Mouse (Mus musculus) hindbrain, embryonic 14.5 days (tissue): Measurements from ENCODE around the gene Ltbp3. TPM values are rescaled to one million over a fixed set of nuclear protein-coding genes. Genes with fewer than 3 reads are reported as not detected.

ENCODE experiments used
- ATAC-seq: fragments of 200-750 bp; cut with Nextera tagmentation; 2 replicates; pipeline ENCODE4 v1.8.0; 2017; ENCODE audit warnings: moderate number of reproducible peaks, mild to moderate bottlenecking, moderate TSS enrichment, moderate library complexity; ENCODE audit not compliant: low FRiP score
- DNase-seq: peaks from one replicate; pipeline ENCODE4 v3.0.0-alpha.2; 2015; ENCODE audit warnings: low spot score
- H3K27ac ChIP-seq: fragments of 300-500 bp; sonication (generic); 2 replicates; pipeline ENCODE4 v1.5.1; 2014; ENCODE audit warnings: mild to moderate bottlenecking, moderate library complexity
- H3K27me3 ChIP-seq: fragments of 300-500 bp; sonication (generic); 2 replicates; pipeline ENCODE4 v1.6.1; 2014; ENCODE audit warnings: mild to moderate bottlenecking, low read length, mixed read lengths; ENCODE audit not compliant: control insufficient read depth, insufficient read depth
- H3K36me3 ChIP-seq: fragments of 300-500 bp; sonication (generic); replicated peaks from 2 replicates; pipeline ENCODE4 v1.6.1; 2014; ENCODE audit not compliant: control insufficient read depth, insufficient read depth
- H3K4me1 ChIP-seq: fragments of 300-500 bp; sonication (generic); replicated peaks from 2 replicates; pipeline ENCODE4 v1.6.1; 2014; ENCODE audit warnings: antibody characterized with exemption, low read length, mixed read lengths; ENCODE audit not compliant: control insufficient read depth, insufficient read depth
- H3K4me2 ChIP-seq: fragments of 300-500 bp; sonication (generic); replicated peaks from 2 replicates; pipeline ENCODE4 v1.6.1; 2014; ENCODE audit warnings: mild to moderate bottlenecking, moderate library complexity
- H3K4me3 ChIP-seq: fragments of 300-500 bp; sonication (generic); replicated peaks from 2 replicates; pipeline ENCODE4 v1.5.1; 2014; ENCODE audit warnings: mild to moderate bottlenecking, low read length
- H3K9ac ChIP-seq: fragments of 300-500 bp; sonication (generic); 2 replicates; pipeline ENCODE4 v1.6.1; 2014
- H3K9me3 ChIP-seq: fragments of 300-500 bp; sonication (generic); 2 replicates; pipeline ENCODE4 v1.6.1; 2016; ENCODE audit warnings: low read length; ENCODE audit not compliant: control insufficient read depth
- WGBS: fragments of 180-500 bp; shearing (Covaris S2); extraction: QIAGEN DNeasy Blood & Tissue Kit; methylation state at CpG from one replicate; pipeline ENCODE4 v1.1.7; 2014; 5-methylcytosine and 5-hydroxymethylcytosine counted together
- polyA plus RNA-seq: library from polyadenylated mRNA; unstranded; fragments of >200 nt; fragmentation: Nextera tagmentation; extraction: Ambion mirVana; gene quantifications from 2 replicates; pipeline ENCODE4 v1.2.1, GENCODE M21; 2014

Gene Ltbp3
- polyA plus RNA-seq, 1 experiment from 2014 or later: 15.8 TPM

- 0 out of 2 replicates have a peak, but pooled peaks have one; percentile 21 for ATAC-seq
- Histone ChIP-seq H3K9ac (no peak overlapping the region), H3K36me3 (peaks cover 79% of the 10 kb centered on the region), H3K27ac (no peak overlapping the region), H3K4me3 (no peak overlapping the region), H3K9me3 (no peaks in the 10 kb centered on the region), H3K4me1 (no peaks in the 10 kb centered on the region), H3K4me2 (no peak overlapping the region), H3K27me3 (no peaks in the 10 kb centered on the region)
- WGBS: 52% methylated on average over 10 of the region's 10 CpGs
- no peak for DNase-seq
These were observed 35.7 kb upstream of the Ltbp3 start for GRCm38 (mm10) chr19:5704801-5705571.

DNA sequence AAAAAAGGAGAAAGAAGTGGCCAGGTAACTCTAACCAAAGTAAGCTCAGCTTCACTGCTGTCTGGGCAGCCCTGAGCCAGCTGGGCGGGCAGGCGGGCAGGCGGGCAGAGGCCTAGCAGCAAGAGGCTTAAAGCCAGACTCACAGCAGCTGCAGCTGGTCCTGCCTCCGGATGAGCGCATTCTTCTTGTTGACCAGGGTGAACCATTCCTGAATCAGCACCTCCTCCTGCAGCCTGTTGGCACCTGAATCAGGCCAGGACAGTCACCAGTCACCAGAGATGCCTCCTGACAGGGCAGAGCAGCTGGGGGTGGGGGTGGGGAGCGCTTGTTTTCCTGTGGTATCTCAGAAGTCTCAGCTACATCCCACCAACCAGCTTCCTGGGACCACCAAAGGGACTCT, 30.6 kb upstream of the Ltbp3 start:
- H3K27me3 ChIP-seq: no peaks in the 10 kb centered on the region
- no peaks in the 10 kb centered on the region for H3K4me1 ChIP-seq
- DNase-seq: no peak
- H3K36me3 ChIP-seq: peaks cover 85% of the 10 kb centered on the region
- no peak for ATAC-seq
- no peak overlapping the region for H3K4me2 ChIP-seq
- 82% methylated on average over 6 of the region's 6 CpGs for WGBS
- no peak overlapping the region for H3K4me3 ChIP-seq
- no peaks in the 10 kb centered on the region for H3K9me3 ChIP-seq
- H3K27ac ChIP-seq: no peak overlapping the region
- no peak overlapping the region for H3K9ac ChIP-seq

GRCm38 (mm10) chr19:5710581-5710980, 30.1 kb upstream of the Ltbp3 start:
- Histone ChIP-seq H3K4me3 (no peak overlapping the region), H3K27me3 (no peaks in the 10 kb centered on the region), H3K4me2 (no peak overlapping the region), H3K9me3 (no peaks in the 10 kb centered on the region), H3K9ac (no peak overlapping the region), H3K36me3 (peaks cover 88% of the 10 kb centered on the region), H3K27ac (no peak overlapping the region), H3K4me1 (no peaks in the 10 kb centered on the region)
- no peak for DNase-seq
- ATAC-seq: no peak
- 74% methylated on average over 8 of the region's 8 CpGs for WGBS

DNA sequence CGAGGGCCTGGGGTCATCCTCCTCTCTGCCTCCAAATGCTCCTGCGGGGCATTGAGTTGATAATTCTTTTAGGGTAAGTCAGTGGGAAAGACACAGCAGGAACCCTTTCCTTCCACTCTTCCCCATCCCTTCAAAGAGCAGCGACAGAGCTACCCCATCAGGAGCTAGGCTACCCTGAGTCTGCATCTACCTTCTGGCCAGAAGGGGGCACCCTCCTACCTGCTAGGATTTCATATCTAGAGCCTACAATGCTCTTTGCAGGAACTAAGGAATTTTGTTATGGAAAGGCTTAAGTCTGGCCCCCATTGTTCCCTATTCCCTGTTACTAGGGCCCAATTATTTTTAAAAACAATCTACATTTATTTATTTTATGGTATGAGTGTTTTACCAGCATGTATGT, 29.5 kb upstream of the Ltbp3 start:
- no peaks in the 10 kb centered on the region for H3K27me3 ChIP-seq
- no peak overlapping the region for H3K27ac ChIP-seq
- H3K4me3 ChIP-seq: no peak overlapping the region
- H3K9ac ChIP-seq: no peak overlapping the region
- no peak for ATAC-seq
- WGBS: 8% methylated on average over 3 of the region's 3 CpGs
- no peak overlapping the region for H3K4me2 ChIP-seq
- peaks cover 4% of the 10 kb centered on the region; the same call in 1 of the 2 replicates for H3K4me1 ChIP-seq
- no peaks in the 10 kb centered on the region for H3K9me3 ChIP-seq
- DNase-seq: no peak
- peaks cover 85% of the 10 kb centered on the region for H3K36me3 ChIP-seq

DNA sequence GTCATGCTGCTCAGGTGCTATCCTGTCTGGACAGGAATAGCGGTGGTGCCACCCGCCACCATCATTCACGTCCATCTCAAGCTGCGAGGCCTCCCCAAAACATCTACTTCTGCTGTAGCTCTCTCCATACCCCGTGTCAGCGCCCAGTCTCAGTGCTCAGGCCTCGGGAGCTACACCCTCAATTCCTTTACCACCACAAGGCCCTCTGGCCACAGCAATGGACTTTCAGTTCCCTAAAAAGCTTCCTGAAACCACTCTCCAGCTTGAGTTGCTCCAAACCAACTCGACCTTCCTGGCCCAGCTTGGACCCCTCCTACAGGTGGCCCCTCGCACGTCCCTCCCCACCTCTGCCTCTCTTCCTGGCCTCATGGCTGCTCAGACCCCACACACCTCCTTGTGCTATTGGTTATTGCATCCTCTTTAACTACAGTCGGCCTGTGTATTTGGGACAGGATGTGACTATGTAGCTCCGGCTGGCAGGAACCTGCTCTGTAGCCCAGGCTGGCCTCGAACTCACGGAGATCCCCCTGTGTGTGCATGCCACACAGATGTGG, 28.7 kb upstream of the Ltbp3 start:
- WGBS: 96% methylated on average over 14 of the region's 14 CpGs
- H3K4me1 ChIP-seq: peaks cover 11% of the 10 kb centered on the region
- peaks cover 77% of the 10 kb centered on the region for H3K36me3 ChIP-seq
- DNase-seq (no peak), ATAC-seq (no peak)
- H3K27me3 ChIP-seq: no peaks in the 10 kb centered on the region
- H3K4me3 ChIP-seq: no peak overlapping the region
- no peak overlapping the region for H3K27ac ChIP-seq
- H3K9ac ChIP-seq: no peak overlapping the region
- H3K9me3 ChIP-seq: no peaks in the 10 kb centered on the region
- no peak overlapping the region for H3K4me2 ChIP-seq

DNA sequence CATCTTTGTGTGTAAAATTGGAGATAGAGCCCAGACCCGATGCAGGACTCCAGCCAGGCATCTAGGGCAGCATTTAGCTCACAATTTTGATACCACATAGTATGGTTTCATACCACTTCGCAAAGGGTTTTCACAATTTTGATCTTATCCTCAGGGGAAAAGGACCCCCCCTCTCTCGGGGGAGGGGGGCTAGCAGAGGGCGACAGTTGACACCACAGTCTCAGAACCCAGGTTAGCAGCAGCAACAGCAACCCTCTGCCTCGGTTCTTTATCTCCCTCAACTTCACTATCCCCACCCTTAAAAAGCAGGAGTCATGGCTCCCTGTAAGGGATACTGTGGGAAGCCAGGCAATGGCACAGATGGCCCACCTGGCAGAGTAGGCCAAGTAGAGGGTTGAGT, 27.4 kb upstream of the Ltbp3 start:
- DNase-seq (no peak), ATAC-seq (no peak)
- H3K9me3 ChIP-seq: no peaks in the 10 kb centered on the region
- no peaks in the 10 kb centered on the region for H3K27me3 ChIP-seq
- H3K4me2 ChIP-seq: no peak overlapping the region
- H3K27ac ChIP-seq: no peak overlapping the region
- no peak overlapping the region for H3K4me3 ChIP-seq
- H3K4me1 ChIP-seq: peaks cover 14% of the 10 kb centered on the region
- WGBS: 86% methylated on average over 5 of the region's 5 CpGs
- no peak overlapping the region for H3K9ac ChIP-seq
- peaks cover 76% of the 10 kb centered on the region for H3K36me3 ChIP-seq

DNA sequence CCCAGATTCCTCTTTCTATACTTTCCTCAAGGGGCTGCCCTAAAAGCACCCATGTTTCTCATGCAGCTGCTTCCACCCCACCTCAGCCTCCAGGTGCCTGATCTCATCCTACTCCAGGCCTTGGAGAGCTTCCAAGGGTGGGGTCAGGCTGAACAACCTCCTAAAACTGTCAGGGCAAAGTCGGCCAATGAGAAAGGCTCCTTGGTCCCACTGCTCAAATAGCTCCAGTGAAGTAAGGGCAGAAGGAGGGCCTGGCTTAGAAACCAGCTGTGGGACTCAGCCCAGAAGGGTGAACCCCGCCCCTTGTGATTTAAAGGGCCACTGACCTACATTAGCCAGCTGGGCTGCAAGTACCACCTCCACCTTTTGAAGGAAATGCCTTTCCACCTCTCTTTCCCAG, 27.0 kb upstream of the Ltbp3 start:
- DNase-seq (no peak), ATAC-seq (no peak)
- Histone ChIP-seq H3K4me3 (no peak overlapping the region), H3K36me3 (peaks cover 76% of the 10 kb centered on the region), H3K27ac (no peak overlapping the region), H3K4me2 (no peak overlapping the region), H3K9ac (no peak overlapping the region), H3K27me3 (no peaks in the 10 kb centered on the region), H3K4me1 (peaks cover 14% of the 10 kb centered on the region), H3K9me3 (no peaks in the 10 kb centered on the region)
- WGBS: 20% methylated on average over 2 of the region's 2 CpGs

GRCm38 (mm10) chr19:5715793-5716688, 24.7 kb upstream of the Ltbp3 start:
- ATAC-seq: peak; percentile 60; the same call in 1 of the 2 replicates
- H3K4me3 ChIP-seq: peak overlapping the region; percentile 11; the same call in 1 of the 2 replicates
- H3K4me2 ChIP-seq: peak overlapping the region; percentile 42
- WGBS: 19% methylated on average over 43 of the region's 43 CpGs
- peak; percentile 67 for DNase-seq
- H3K27ac ChIP-seq: no peak overlapping the region
- peaks cover 77% of the 10 kb centered on the region for H3K36me3 ChIP-seq
- no peaks in the 10 kb centered on the region for H3K27me3 ChIP-seq
- H3K9me3 ChIP-seq: no peaks in the 10 kb centered on the region
- H3K9ac ChIP-seq: peak overlapping the region; percentile 35
- H3K4me1 ChIP-seq: peaks cover 14% of the 10 kb centered on the region

DNA sequence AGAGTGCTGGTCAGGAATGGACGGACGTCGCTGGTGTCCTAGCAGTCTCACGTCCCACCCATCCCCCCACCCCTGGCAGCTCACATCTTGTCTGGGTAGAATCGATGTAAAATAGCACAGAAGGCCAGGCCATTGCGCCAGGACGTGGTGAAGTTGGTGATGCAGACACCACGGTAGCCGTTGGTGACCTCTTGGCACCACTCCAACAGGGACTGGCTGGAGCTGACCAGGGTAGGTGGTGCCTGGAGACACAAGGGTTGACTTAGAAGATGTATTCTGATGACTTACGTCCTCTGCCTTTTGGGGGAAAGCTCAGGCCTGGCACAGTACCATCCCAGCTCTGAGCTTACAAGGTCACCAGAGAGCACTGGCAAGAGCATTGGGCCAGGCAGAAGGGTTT, 23.7 kb upstream of the Ltbp3 start:
- no peak overlapping the region for H3K4me3 ChIP-seq
- no peak for DNase-seq
- 48% methylated on average over 10 of the region's 10 CpGs for WGBS
- H3K4me2 ChIP-seq: no peak overlapping the region
- H3K27me3 ChIP-seq: no peaks in the 10 kb centered on the region
- H3K27ac ChIP-seq: no peak overlapping the region
- peaks cover 78% of the 10 kb centered on the region for H3K36me3 ChIP-seq
- no peak for ATAC-seq
- no peaks in the 10 kb centered on the region for H3K9me3 ChIP-seq
- no peak overlapping the region for H3K9ac ChIP-seq
- peaks cover 14% of the 10 kb centered on the region for H3K4me1 ChIP-seq
